Mouse (Mus musculus) telencephalon, adult 2 months (tissue): ENCODE measurements around the gene Nrde2.

Experiments used
- DNase-seq: peaks from one replicate; pipeline ENCODE4 v3.0.0-alpha.2; 2011; ENCODE audit warnings: low read depth, low spot score

Gene Nrde2

DNA sequence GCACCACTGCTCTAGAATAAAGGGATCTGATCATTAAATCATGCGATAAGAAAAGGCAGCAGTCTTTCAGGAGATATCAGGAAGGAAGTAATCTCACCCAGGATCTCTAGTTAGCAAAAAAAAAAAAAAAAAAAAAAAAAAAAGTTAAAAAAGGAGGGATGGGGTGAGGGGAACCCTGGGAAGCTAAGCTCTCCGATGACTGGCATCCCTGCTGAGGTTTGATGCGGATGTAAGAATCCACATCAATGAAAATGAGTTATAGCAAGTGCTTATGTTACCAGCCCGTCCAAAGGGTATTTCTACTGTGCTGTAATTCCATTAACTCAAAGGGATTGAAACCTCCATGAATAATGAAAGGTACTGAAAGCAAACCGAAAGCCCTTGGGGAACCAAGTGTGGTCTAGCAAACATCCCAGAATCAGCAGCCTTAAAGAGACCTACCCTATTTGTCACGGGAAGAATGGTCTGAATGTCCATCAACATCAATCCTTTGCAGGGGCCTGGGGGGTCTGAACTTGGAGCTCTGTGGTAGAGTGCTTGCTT lies 19.5 kb upstream of the Nrde2 start:
- DNase-seq: no peak

DNA sequence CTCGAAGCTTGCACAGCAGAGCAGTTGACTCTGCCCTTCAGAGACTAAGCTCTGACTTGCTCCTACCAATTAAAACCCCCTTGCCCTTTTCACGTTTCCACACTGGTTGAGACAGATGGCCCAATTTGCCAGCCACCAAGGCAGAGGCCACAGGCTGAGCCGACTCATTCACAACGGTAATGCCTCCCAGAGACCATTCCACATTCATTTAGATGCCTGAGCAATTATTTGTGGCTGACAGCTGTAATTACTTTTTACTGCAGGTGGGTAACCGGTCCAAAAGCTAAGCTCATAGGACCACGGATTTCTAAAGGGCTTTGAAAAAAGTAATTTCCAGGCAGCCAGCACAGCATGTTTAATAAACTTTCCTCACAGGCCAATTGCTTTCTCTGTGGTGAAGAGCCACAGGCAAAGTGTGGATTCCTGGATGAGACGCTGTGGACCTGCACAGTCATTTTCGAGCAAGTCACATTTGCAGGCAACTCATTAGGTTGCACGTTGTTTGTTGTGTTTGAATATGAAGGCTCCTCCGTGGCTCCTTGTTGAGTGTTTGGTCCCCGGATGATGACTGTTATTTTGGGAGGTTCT lies 17.1 kb upstream of the Nrde2 start:
- DNase-seq: no peak

DNA sequence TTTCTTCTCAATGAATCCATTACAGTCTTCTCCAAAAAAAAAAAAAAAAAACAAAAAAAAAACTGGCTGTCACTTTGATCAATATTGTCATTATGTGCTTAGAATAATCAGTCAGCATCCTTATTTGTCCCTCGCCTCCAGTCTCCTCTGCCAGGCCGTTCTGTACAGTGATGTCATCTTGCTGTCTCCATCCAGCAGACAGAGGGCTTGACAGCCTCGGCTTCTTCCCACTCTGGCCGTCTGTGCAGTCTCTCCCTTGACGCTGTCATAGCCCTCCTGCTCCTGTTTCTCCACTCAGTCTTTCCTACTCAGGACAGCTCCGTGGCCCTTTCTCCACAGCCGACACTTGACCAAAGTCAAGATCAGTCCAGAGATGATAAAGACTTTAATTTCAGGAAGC lies 13.0 kb upstream of the Nrde2 start:
- DNase-seq: no peak

DNA sequence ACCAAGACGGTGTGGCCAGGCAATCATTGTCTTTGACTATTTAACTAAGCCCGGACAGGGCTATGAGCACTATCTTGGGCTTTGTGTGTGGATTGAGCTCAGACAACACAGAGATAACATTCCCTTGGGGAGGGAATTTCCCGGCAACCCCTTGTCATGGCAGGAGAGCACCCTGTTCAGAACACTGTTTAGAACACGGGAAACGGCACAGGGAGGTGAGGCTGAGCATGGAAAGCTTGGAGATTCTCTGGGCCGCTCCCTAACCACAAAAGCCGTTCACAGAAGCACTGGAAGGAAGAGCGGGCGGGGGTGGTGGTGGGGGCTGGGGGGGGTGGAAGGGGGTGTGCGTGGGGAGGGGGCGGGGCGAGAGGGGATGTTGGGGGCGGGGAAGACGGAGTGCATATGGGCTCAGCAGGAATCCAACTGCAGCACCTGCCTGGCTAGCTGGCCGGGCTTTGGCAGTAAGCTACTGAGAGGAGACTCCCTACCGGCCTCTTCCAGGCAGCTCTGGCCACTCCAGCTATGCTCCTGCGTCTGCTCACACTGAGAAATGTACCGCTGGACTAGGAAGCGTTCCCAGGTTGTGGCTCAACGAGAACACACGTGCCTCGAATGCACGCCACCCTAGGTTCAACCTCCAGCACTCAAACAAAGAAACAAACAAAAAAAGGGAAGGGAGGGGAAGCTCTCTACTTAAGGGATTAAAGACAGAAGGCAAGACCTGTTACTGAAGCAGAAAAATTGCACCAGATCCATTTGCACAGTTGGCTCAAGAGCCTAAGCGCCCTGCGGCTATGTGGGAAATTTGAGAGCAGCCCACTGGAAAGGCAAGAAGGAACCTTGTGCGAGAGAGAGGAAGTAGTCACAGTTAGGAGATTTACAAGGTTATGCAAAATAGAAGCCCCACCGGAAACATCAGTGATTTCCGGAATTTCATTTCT lies 8.7 kb upstream of the Nrde2 start:
- no peak for DNase-seq

DNA sequence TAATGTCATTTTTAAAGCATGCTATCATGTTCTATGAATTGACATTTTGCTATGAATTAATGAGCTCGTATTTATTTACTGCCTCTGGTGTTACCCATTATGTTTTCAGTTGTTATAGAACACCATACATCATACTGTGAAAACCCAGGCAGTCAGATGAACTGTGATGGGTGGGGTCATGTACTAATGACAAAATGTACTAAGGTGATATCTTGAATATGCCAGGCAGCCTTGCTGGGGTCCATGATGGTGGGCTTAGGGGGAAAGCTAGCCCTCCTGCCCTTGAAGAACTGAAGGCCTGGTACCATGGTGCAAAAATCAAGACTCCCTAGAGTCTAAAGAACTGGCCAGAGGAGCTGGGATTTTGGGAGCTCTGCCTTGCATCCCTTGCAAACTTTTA lies 8.0 kb upstream of the Nrde2 start:
- DNase-seq: no peak

DNA sequence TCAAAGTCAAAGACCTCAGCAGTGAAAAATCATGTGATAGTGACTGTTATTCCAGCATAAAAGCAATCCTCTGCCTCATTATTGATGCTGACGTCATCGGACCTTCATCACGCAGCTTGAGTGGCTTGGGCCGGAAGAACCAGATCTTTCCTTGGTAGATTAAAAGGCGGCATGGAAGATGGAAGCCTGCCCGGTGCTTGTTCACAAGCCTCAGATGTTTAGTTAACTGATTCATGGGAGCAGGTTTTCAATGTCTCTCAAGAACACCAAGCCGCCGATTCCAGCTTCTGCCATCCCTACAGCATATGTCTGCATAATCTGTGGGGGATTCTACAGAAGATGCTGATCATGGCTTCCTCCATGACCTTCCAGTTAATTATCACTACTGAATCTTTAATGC lies 7.5 kb upstream of the Nrde2 start:
- no peak for DNase-seq

DNA sequence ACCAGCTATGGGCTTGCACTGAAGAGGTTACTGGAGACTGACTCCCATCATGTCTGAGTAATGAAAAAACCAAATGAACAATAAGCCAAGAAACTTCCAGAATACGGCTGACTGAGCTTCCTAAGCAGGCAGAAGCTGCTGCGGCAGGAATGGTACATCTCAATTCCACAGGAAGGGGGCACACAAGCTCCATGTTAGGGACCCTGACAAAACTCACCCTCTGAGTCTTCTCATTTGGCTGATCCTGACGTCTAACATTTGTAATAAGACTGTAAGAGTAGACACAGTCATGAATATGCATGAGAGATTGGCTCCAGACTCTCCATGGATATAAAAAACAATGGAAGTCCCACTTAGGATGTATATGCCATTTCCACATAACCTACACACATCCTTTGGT lies 6.7 kb upstream of the Nrde2 start:
- DNase-seq: peak; percentile 80

DNA sequence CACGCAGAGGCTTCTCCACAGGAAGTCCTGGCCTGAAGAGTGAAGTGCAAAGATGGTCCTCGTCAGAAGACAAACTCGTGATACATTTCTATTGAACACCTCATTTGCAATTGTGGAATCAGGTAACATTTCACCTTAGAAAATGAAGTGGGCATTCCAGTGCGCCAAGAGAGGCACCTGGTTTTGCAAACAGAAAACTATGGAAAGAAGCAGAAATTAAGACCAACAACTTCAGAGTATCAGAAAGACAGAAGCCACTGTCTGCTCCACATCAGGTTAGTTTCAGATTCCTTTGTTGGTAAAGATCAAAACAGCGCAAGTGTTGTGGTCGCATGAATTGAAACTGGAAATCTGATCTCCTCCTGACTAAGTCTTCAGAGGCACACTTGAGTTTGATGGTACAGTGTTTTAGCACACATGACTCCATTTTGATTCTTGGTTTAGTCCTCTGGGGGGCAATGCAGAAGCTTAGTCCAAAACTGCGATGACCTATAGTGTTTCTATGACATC lies 5.6 kb upstream of the Nrde2 start:
- no peak for DNase-seq

DNA sequence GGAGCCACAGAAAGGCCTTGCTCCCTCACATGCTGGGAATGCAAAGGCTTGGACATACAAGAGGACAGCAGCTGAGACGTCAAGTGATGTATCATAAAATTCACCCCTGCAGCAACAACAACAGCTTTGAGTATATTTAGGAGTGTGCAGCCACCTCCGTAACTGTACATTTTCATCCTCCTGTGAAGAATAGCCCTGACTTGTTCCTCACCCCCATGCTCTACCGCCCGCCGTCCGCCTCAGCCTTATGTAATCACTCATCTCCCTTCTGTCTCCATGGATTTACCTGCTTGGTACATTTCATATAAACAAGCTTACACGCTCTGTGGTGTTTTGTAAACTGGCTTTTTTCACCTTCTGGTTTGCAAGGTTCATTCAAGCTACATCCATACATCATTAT lies 7.0 kb downstream of the Nrde2 start:
- no peak for DNase-seq

DNA sequence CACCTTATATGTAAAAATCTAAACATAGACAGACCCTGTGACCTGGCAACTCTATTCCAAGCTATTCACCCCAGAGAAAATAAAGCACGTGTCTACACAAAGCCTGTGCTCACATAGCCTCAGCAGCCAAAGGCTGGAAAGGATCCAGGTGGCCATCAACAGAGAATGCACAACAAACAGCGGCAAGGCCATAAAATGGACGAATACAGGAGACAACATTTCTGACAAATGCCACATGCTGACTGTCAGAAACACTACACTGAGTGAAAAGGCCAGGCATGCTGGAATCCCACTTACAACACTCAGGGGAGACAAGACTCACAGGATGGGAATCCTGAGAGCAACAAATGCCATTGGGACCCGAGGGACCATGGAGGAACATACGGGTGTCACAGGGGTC lies 15.2 kb downstream of the Nrde2 start:
- DNase-seq: no peak

DNA sequence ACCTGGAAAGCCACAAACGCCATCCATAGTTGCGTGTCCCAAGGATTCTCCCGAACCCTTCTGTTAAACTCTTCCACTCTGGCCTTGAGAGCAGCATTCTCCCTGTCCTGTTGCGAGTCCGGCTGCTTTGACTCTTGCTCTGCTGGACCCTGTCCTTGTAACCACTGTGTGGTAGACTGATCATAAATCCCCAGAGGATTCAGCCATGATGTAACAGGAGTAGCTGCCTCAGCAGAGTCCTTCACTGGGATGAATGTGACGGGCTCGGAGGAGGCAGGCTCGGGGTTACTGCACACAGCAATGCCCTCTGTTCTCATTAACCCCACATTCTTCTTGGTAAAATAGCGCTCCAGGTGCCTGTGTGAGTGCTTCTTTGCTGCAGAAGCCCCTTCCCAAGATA lies 15.7 kb downstream of the Nrde2 start:
- DNase-seq: no peak

DNA sequence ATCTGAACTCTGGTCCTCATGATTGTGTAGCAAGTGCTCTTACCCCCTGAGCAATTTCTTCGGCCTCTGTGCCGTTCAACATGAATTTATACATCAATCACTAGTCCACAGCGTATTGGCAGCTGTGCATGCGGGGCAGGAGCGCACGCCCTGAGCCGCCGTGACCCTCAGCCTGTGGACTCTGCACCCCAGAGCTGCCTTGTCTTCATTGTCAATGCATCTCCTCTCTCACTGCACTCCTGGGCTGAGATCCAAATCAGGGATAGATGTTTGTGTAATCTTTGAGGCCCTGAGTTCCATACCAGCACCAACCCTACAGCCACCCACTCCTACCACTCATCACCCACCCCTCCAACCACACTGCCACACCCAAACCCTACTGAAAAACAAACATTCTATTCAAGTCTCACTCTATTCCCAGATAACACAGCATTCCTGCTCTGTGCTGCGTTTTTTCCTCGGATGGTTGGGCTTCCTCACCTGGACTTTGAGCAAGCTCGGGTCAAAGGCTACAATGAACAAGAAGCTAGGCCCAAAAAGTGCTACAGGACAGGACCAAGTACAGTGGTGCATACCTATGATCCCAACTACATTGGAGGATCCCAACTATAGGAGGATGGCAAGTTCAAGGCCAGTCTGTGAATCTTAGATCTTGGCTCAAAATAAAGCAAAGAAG lies 16.5 kb downstream of the Nrde2 start:
- DNase-seq: no peak

DNA sequence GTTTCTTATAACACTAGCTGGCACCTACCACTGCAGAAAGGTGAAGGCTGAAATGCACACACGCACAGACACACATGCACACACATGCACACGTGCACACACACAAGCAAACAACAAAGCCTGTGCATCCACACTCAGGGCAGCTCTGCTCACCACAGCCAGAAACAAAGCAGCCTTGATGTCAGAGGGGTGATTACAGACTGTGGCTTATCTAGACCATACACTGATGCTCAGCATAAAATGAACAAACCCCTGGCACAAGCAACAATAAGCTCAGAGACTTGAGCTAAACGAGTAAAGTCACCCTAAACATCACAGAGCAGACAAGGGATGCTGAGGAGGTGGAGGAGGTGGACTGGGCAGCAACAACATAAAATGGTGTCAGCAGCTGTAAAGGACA lies 24.3 kb downstream of the Nrde2 start:
- no peak for DNase-seq

DNA sequence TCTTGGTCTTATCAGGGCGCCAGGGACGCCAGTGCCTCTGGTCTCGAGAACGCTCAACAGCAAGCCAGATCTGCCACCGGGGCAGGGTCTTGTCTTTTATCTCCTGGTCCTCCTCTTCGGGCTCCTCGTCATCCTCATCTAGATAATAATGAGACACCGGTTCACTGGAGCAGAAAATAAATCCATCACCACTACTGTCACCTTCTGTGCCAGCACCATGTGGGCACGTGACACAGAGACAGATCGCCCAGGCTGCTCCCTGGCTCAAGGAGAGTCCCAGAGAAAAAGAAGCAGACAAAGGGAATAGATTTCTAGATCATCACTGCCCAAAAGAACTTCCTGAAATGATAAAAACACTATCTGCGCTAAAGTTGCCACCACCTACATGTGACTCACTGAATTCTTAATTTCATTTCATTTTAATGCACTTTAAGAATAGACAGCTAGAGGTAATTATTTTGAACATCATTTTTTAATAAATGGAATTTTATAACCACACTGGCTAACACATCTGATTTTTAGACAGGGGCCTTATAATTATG lies 25.0 kb downstream of the Nrde2 start:
- no peak for DNase-seq

DNA sequence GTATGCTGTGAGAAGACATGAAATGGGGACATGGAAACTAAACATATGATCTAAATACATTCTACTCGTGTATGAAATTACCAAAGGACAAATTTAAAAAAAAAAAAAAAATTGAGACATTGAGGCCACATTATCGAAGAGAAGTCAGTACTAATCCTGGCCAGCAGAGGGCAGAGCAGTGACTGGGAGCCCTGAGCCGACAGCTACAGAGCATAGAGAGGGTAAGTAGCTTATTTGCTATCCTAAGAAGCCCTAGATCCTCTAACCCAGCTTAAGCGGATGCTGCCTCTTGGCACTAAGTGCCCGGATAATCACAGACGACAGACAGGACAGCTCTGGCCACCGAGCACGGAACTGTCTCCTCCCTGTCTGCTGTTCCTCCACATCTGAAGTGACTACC lies 27.8 kb downstream of the Nrde2 start:
- DNase-seq: no peak

DNA sequence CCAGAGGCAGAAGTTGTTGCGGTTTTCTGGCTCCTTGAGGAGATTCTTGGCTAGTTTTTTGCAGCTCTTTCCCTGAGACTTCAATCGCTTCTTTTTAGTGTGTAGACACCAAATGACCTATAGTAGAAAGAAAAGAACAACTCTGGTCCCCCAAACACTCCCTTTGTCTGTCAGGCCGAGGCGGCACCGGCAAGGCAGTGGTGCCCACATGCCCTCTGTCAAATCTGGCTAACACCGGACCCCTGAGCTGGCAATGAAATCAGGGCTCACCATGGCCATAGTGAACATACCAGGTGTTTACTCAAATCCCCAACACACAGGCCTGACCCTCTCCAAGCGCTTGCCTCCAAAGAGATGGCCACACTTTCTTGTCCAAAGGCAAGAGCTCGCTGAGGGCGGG lies 28.3 kb downstream of the Nrde2 start:
- DNase-seq: no peak

DNA sequence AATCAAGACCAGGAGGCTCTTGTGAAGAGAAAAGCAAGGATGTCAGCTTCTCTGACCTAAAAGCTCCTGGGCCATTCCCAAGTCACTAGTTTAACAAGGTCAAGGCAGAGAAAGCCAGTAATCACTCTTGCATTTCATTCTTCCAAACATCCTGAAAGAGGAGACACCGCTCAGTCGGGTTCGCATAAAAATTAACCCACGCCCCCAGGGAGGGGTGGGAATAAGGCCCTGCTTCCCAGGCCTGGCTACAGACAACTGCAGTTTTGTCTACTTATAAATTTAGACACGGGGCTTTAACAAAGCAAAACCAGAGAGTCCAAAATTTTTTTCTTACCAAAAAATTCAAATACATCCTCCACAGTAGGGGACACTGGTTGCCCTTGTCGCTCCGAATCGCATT lies 30.5 kb downstream of the Nrde2 start:
- no peak for DNase-seq

DNA sequence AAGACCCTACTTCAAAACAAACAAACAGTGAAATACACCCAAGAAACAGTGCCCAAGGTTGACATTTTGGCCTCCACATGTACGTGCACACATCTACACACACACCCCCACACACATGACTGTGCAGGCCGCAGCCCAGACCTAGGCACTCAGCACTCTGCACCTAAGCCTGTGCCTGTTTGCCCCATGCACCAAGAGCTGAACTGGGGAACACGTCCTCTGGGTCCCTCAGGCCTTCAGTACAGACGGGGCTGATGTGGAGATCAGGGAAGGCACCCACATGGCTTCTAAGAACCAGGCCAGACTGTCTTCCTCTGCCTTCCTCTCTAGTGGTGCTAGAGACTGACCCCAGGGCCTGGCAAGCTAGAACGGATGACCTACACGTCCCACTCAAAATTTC lies 30.9 kb downstream of the Nrde2 start:
- DNase-seq: no peak

DNA sequence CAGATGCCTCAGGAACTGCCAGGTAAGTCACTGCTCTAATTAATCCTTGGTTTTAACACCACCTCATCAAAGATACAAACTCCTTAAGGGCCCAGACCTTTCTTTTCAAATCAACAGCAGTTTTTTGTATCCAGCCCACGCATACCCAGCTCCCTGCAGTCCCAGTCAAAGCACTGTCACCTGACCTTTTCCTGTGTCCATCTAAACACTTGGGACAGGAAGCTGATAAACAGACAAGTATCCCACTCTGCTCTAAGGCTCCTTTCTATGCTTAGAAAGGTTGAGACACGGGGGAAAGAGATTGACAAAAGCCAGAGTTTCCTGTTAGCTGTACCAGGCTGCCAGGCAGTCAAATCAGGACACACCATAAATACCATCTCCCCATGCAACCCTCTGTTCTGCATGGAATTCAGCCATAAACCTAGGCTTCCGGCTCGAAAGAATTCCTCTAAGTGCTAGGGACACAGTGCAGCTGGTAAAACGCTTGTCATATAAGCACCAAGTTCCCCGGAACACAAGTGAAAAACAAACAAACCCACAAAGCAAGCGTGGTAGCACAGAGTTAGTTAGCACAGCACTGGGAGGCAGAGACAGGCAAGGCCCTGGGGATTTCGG lies 31.5 kb downstream of the Nrde2 start:
- peak; percentile 85 for DNase-seq

DNA sequence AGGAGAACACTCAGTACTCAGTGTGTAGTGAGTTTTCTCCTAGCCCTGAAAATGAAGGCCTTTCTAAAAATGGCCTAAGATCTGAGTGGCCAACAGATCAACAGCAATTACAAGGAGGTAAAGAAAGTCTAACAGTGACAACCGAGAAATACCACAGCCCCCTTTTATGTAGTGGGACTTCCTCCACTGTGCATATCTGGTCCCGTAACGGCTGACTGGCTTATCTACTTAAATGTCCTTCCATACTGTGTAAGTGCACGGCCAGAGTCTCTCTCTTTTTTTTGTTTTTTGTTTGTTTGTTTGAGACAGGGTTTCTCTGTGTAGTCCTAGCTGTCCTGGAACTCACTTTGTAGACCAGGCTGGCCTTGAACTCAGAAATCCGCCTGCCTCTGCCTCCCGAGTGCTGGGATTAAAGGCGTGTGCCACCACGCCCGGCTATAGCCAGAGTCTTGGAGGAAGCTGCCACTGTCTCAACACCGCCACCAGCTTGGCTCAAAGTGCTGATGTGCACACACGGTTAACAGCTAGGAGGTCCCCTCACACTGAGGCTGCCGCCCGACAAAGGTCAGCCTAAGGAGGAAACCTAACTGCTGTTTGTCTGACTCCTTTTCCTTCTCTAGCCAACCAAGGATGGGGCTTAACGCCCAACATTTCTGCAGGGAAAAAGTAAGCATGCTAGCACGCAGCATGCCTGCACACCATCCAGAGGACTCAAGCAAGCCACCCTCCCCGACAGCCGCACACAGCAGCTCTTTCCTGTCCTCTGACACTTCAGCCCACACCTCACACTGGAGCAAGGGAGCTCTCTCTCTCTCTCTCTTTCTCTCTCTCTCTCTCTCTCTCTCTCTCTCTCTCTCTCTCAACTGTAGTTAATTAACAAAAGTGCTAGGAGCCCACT lies 32.2 kb downstream of the Nrde2 start:
- no peak for DNase-seq
